Mouse (Mus musculus) spleen, postnatal 0 days (tissue): ENCODE results near the gene Zkscan5. TPM values are rescaled to one million over a fixed set of nuclear protein-coding genes. Genes with fewer than 3 reads are reported as not detected.

Experiments used
- polyA plus RNA-seq: library from polyadenylated mRNA; unstranded; fragments of >200 nt; fragmentation: Nextera tagmentation; extraction: Ambion mirVana; gene quantifications from 2 replicates; pipeline ENCODE4 v1.2.1, GENCODE M21; 2015

The Zkscan5 gene
- polyA plus RNA-seq: 3.9 and 4.1 TPM in 2 replicates

GRCm38 (mm10) chr5:145203936-145204691 is at the start of gene Zkscan5:
TSS of gene Zkscan5 (plus strand) at chr5:145204562.

GRCm38 (mm10) chr5:145166536-145167305 is 37.6 kb upstream of the Zkscan5 start, which contains the start of the genes Ptcd1 and Cpsf4:
TSS of gene Ptcd1 (minus strand) at chr5:145167108.
TSS of gene Cpsf4 (plus strand) at chr5:145167213.

DNA sequence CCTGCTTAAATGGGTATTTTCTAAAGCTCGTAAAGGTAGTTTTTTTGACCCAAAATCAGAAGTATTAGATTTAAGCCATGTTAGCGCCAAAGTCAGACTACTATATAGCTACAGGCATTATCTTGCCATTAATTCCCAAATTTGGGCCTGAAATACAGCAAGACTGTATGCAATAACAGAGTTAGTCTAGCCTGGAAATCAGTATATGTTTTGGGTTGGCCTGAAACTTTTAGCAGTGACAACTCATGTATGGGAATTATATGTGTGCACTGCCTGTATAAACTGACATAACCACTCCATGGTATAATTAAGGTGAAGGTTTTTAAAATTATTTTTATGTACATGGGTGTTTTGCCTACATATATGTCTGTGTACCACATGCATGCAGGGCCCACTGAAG is 12.4 kb upstream of the Zkscan5 start, which contains the start of gene Atp5j2:
Atp5j2 (minus strand) TSS at position 101 of the 400 bp plus-strand sequence.

DNA sequence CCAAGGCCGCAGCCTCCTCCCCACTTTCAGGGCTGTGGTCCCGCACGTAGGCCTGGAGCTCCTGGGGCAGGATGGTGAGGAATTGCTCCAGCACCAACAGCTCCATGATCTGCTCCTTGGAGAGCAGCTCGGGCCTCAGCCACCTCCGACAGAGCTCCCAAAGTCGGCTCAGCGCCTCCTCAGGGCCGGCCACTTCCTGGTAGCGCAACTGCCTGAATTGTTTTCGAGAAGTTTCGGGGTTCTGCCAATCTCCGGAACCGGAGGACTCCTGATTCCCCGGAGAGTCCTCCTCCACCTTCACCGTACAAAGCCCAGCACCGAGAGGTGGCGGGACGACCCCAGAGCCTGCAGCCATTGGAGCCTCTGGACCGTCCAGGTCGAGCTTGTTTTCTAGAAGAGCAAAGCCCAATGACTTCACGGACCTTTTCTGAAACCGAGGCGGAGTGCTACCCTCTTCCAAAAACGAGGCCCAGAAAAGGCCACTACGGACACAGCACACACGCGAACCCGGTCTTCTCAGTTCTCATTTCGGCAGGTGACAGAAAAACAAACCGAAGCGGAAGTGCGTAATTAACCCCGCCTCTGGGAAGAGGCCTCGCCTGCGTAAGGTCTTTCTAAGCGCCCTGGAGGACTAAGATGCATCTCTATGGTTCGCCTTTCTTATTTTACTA is 2.9 kb upstream of the Zkscan5 start, which contains the start of gene Zkscan14:
Zkscan14 (minus strand) TSS at position 548 of the 671 bp plus-strand sequence.

DNA sequence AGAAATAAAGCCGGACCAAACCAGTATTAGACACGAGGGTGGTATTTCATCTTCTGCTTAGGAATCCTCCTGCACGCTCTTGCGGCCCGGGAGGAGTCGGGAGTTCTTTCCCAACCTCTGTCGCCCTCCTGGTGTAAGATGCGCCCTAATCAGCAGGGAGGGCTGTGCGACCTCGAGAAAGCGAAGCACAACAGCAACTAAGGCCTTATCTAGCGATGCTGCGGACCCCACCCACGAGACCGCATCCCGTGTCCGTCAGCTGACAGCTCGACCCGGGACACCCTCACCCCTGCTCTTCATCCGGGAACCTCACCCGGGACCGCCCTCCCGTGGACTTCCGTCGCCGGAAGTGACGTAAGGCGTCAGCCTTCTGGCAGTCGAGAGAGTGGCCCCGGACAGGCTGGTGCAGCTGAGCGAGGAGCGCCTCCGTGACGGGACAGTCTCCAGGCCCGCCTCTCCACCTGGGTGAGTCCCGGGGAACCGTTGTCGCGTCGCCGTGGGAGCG is 27.1 kb downstream of the Zkscan5 start, which contains the start of gene Zfp655:
Zfp655 (plus strand) TSS at position 349 of the 505 bp plus-strand sequence.

Other genes starting within 250 kb of the Zkscan5 start
- 4.6 and 5.1 TPM in 2 replicates for gene Smurf1, start 238.7 kb upstream of the Zkscan5 start, polyA plus RNA-seq
- not detected in 2 replicates for gene Gm4871, start 171.8 kb upstream of the Zkscan5 start, polyA plus RNA-seq
- gene 1700018F24Rik, start 161.6 kb upstream of the Zkscan5 start, polyA plus RNA-seq: not detected in 2 replicates
- gene Arpc1a, start 120.7 kb upstream of the Zkscan5 start, polyA plus RNA-seq: 79.3 and 80.8 TPM in 2 replicates
- not detected in 2 replicates for gene Kpna7, start 120.5 kb upstream of the Zkscan5 start, polyA plus RNA-seq
- 274 and 374 TPM in 2 replicates for gene Arpc1b, start 90.3 kb upstream of the Zkscan5 start, polyA plus RNA-seq
- 69.3 and 76.8 TPM in 2 replicates for gene Pdap1, start 64.3 kb upstream of the Zkscan5 start, polyA plus RNA-seq
- 146 and 156 TPM in 2 replicates for gene Bud31, start 64.2 kb upstream of the Zkscan5 start, polyA plus RNA-seq
- 7.5 and 8.8 TPM in 2 replicates for gene Ptcd1, start 37.5 kb upstream of the Zkscan5 start, polyA plus RNA-seq
- 33.3 and 37.0 TPM in 2 replicates for gene Cpsf4, start 37.3 kb upstream of the Zkscan5 start, polyA plus RNA-seq
- 350 and 356 TPM in 2 replicates for gene Atp5j2, start 12.5 kb upstream of the Zkscan5 start, polyA plus RNA-seq
- 8.8 and 8.9 TPM in 2 replicates for gene Zkscan14, start 2.7 kb upstream of the Zkscan5 start, polyA plus RNA-seq
- gene Zfp655, start 27.2 kb downstream of the Zkscan5 start, polyA plus RNA-seq: 18.8 and 19.9 TPM in 2 replicates
- gene Zscan25, start 75.9 kb downstream of the Zkscan5 start, polyA plus RNA-seq: 0.30 and 0.46 TPM in 2 replicates
- not detected in 2 replicates for gene Cyp3a57, start 140.7 kb downstream of the Zkscan5 start, polyA plus RNA-seq